Mouse (Mus musculus) MEL (cell line): ENCODE results near the gene Tradd. TPM values are rescaled to one million over a fixed set of nuclear protein-coding genes. Genes with fewer than 3 reads are reported as not detected.

Experiments
- DNase-seq: peaks from one replicate; pipeline ENCODE4 v3.0.0; 2011; ENCODE audit warnings: low read depth, low spot score
- H3K27ac ChIP-seq: 2 replicates; pipeline ENCODE4 v1.5.1; 2012; ENCODE audit warnings: low read depth, mild to moderate bottlenecking, control low read depth, low read length, moderate library complexity; ENCODE audit not compliant: control insufficient read depth
- H3K27me3 ChIP-seq, 2 experiments: fragments of 150-350 bp in 1 of 2; sonication (generic) in 1 of 2; 2 replicates each; pipeline ENCODE4 v1.6.1; 2012; ENCODE audit warnings: low read length in 2 of 2, mild to moderate bottlenecking in 2 of 2, improper control_type of control experiment in 1 of 2, moderate library complexity in 1 of 2; ENCODE audit not compliant: insufficient read depth in 2 of 2, control insufficient read depth in 1 of 2
- H3K36me3 ChIP-seq, 2 experiments: 2 replicates each; pipeline ENCODE4 v1.6.1; 2012 to 2014; ENCODE audit warnings: low read length in 2 of 2, improper control_type of control experiment in 1 of 2, inconsistent platforms in 1 of 2, mild to moderate bottlenecking in 1 of 2; ENCODE audit not compliant: insufficient read depth in 2 of 2, control insufficient read depth in 1 of 2
- H3K4me1 ChIP-seq, 2 experiments: fragments of 150-350 bp in 1 of 2; sonication (generic) in 1 of 2; 2 replicates each; pipeline ENCODE4 v1.6.1; 2012; ENCODE audit warnings: low read length in 2 of 2, improper control_type of control experiment in 1 of 2, mild to moderate bottlenecking in 1 of 2; ENCODE audit not compliant: insufficient read depth in 2 of 2, control insufficient read depth in 1 of 2
- H3K4me3 ChIP-seq, 2 experiments: fragments of 150-350 bp in 1 of 2; sonication (generic) in 1 of 2; 2 replicates each; pipeline ENCODE4 v1.5.1; 2012; ENCODE audit warnings: low read depth in 2 of 2, low read length in 2 of 2, mild to moderate bottlenecking in 2 of 2, moderate library complexity in 2 of 2, control low read depth in 1 of 2, improper control_type of control experiment in 1 of 2; ENCODE audit not compliant: control insufficient read depth in 1 of 2, insufficient read depth in 1 of 2
- H3K79me2 ChIP-seq: 2 replicates; pipeline ENCODE4 v1.6.1; 2012; ENCODE audit warnings: mild to moderate bottlenecking, low read length, moderate library complexity; ENCODE audit not compliant: control insufficient read depth, poor library complexity, insufficient read depth
- H3K9ac ChIP-seq: 2 replicates; pipeline ENCODE4 v1.6.1; 2012; ENCODE audit warnings: low read depth, mild to moderate bottlenecking, control low read depth, low read length, moderate library complexity; ENCODE audit not compliant: control insufficient read depth, poor library complexity, severe bottlenecking
- H3K9me3 ChIP-seq: fragments of 150-350 bp; sonication (generic); replicated peaks from 2 replicates; pipeline ENCODE4 v1.6.1; 2012; ENCODE audit warnings: mild to moderate bottlenecking, low read length, improper control_type of control experiment, moderate library complexity; ENCODE audit not compliant: insufficient read depth
- CHD2 ChIP-seq: IDR thresholded peaks from 2 replicates; pipeline ENCODE4 v1.6.1; 2011; ENCODE audit warnings: low read length, improper control_type of control experiment
- CTCF ChIP-seq, 3 experiments: IDR thresholded peaks in 2 of 3; conservative IDR thresholded peaks in 1 of 3; 2 replicates each; pipeline ENCODE4 v1.5.1; 2011 to 2012; ENCODE audit warnings: low read length in 3 of 3, low read depth in 2 of 3, mild to moderate bottlenecking in 2 of 3, improper control_type of control experiment in 1 of 3, inconsistent platforms in 1 of 3, mixed read lengths in 1 of 3, moderate library complexity in 1 of 3; ENCODE audit not compliant: control insufficient read depth in 1 of 3, insufficient read depth in 1 of 3, poor library complexity in 1 of 3, severe bottlenecking in 1 of 3
- ELF1 ChIP-seq: IDR thresholded peaks from 2 replicates; pipeline ENCODE4 v1.6.1; 2014; ENCODE audit warnings: low read depth, mild to moderate bottlenecking, inconsistent platforms, low read length, improper control_type of control experiment, moderate library complexity
- EP300 ChIP-seq, 2 experiments: IDR thresholded peaks; 2 replicates each; pipeline ENCODE4 v1.6.1; 2011; ENCODE audit warnings: improper control_type of control experiment in 2 of 2, low read length in 2 of 2, low read depth in 1 of 2, mild to moderate bottlenecking in 1 of 2
- GATA1 ChIP-seq: IDR thresholded peaks from 2 replicates; pipeline ENCODE4 v1.6.1; 2011; ENCODE audit warnings: low read depth, low read length, improper control_type of control experiment
- MAFK ChIP-seq: IDR thresholded peaks from 2 replicates; pipeline ENCODE4 v1.6.1; 2011; ENCODE audit warnings: low read depth, mild to moderate bottlenecking, low read length, improper control_type of control experiment, borderline replicate concordance
- MAX ChIP-seq: IDR thresholded peaks from 2 replicates; pipeline ENCODE4 v1.6.1; 2011; ENCODE audit warnings: low read length, improper control_type of control experiment
- MAZ ChIP-seq: IDR thresholded peaks from 2 replicates; pipeline ENCODE4 v1.6.1; 2012; ENCODE audit warnings: low read depth, mild to moderate bottlenecking, inconsistent platforms, low read length, improper control_type of control experiment
- MEF2A ChIP-seq: IDR thresholded peaks from 2 replicates; pipeline ENCODE4 v1.6.1; 2014; ENCODE audit warnings: low read depth, mild to moderate bottlenecking, inconsistent platforms, low read length, improper control_type of control experiment; ENCODE audit not compliant: poor library complexity, insufficient replicate concordance, severe bottlenecking; ENCODE audit errors: extremely low read depth
- MXI1 ChIP-seq: IDR thresholded peaks from 2 replicates; pipeline ENCODE4 v1.6.1; 2011; ENCODE audit warnings: mild to moderate bottlenecking, low read depth, low read length, improper control_type of control experiment
- MYC ChIP-seq: IDR thresholded peaks from 2 replicates; pipeline ENCODE4 v1.6.1; 2011; ENCODE audit warnings: low read depth, mild to moderate bottlenecking, low read length, improper control_type of control experiment, moderate library complexity
- NELFE ChIP-seq: IDR thresholded peaks from 2 replicates; pipeline ENCODE4 v1.6.1; 2011; ENCODE audit warnings: low read depth, low read length, improper control_type of control experiment
- POLR2A ChIP-seq, 2 experiments: IDR thresholded peaks; 2 replicates each; pipeline ENCODE4 v1.6.1; 2011 to 2012; ENCODE audit warnings: low read length in 2 of 2, mild to moderate bottlenecking in 2 of 2, control low read depth in 1 of 2, improper control_type of control experiment in 1 of 2, low read depth in 1 of 2, moderate library complexity in 1 of 2; ENCODE audit not compliant: control insufficient read depth in 1 of 2, insufficient read depth in 1 of 2, poor library complexity in 1 of 2
- POLR2AphosphoS5 ChIP-seq: IDR thresholded peaks from 2 replicates; pipeline ENCODE4 v1.6.1; 2012; ENCODE audit warnings: low read depth, borderline replicate concordance, mild to moderate bottlenecking, inconsistent platforms, low read length, moderate library complexity, mixed read lengths
- RAD21 ChIP-seq: IDR thresholded peaks from 2 replicates; pipeline ENCODE4 v1.6.1; 2011; ENCODE audit warnings: mild to moderate bottlenecking, low read depth, low read length, improper control_type of control experiment
- SIN3A ChIP-seq: IDR thresholded peaks from 2 replicates; pipeline ENCODE4 v1.6.1; 2012; ENCODE audit warnings: low read length, improper control_type of control experiment, inconsistent platforms
- SMC3 ChIP-seq: IDR thresholded peaks from 2 replicates; pipeline ENCODE4 v1.6.1; 2011; ENCODE audit warnings: low read depth, low read length, improper control_type of control experiment
- TBP ChIP-seq: IDR thresholded peaks from 2 replicates; pipeline ENCODE4 v1.8.0; 2011; ENCODE audit warnings: low read depth, low read length, improper control_type of control experiment
- TCF12 ChIP-seq: IDR thresholded peaks from 2 replicates; pipeline ENCODE4 v1.6.1; 2014; ENCODE audit warnings: low read depth, mild to moderate bottlenecking, inconsistent platforms, low read length, improper control_type of control experiment, moderate library complexity
- UBTF ChIP-seq: IDR thresholded peaks from 2 replicates; pipeline ENCODE4 v1.6.1; 2012; ENCODE audit warnings: low read depth, mild to moderate bottlenecking, inconsistent platforms, low read length, improper control_type of control experiment, moderate library complexity, borderline replicate concordance; ENCODE audit not compliant: insufficient read depth
- USF2 ChIP-seq, 2 experiments: IDR thresholded peaks; 2 replicates each; pipeline ENCODE4 v1.6.1; 2011 to 2012; ENCODE audit warnings: improper control_type of control experiment in 2 of 2, low read length in 2 of 2, borderline replicate concordance in 1 of 2, inconsistent platforms in 1 of 2, low read depth in 1 of 2, mild to moderate bottlenecking in 1 of 2; ENCODE audit not compliant: insufficient read depth in 1 of 2
- ZC3H11A ChIP-seq: IDR thresholded peaks from 2 replicates; pipeline ENCODE4 v1.6.1; 2012; ENCODE audit warnings: low read depth, mild to moderate bottlenecking, inconsistent platforms, low read length, improper control_type of control experiment
- ZKSCAN1 ChIP-seq: IDR thresholded peaks from 2 replicates; pipeline ENCODE4 v1.6.1; 2012; ENCODE audit warnings: low read depth, mild to moderate bottlenecking, inconsistent platforms, low read length, improper control_type of control experiment, moderate library complexity
- polyA plus RNA-seq, 2 experiments: library from polyadenylated mRNA; stranded (reverse) in 1 of 2; unstranded in 1 of 2; fragments of >175 nt in 1 of 2; fragments of >200 nt in 1 of 2; gene quantifications; 2 replicates each; pipeline versions ENCODE4 v1.2.1 to v1.2.4; 2012; ENCODE audit warnings: low replicate concordance in 2 of 2, low read depth in 1 of 2; ENCODE audit not compliant: insufficient read length in 2 of 2, insufficient read depth in 1 of 2, missing spikeins in 1 of 2
- total RNA-seq: library from RNA; depleted of rRNA; stranded (reverse); fragments of 300-350 nt; gene quantifications from 2 replicates; pipeline ENCODE4 v1.2.3, GENCODE M21; 2012

The Tradd gene
- total and polyA plus RNA-seq, 3 experiments = 31.0 to 33.5 TPM; not detected in 1

GRCm38 (mm10) chr8:105225917-105226316, 38.5 kb downstream of the Tradd start:
- DNase-seq = peak; percentile 53
- Histone ChIP-seq H3K27me3 (no peaks in the 10 kb centered on the region), H3K79me2 (peaks cover 21% of the 10 kb centered on the region), H3K4me3 (peak overlapping the region; percentile 68 to 81), H3K27ac (no peak overlapping the region), H3K9me3 (no peaks in the 10 kb centered on the region), H3K36me3 (peaks cover 0 to 9% of the 10 kb centered on the region in 2 experiments; a peak in 2 of 4 replicates), H3K4me1 (peaks cover 5 to 6% of the 10 kb centered on the region in 2 experiments; a peak in 3 of 4 replicates), H3K9ac (peak overlapping the region; percentile 86)
- TF ChIP-seq GATA1 (no peak), MXI1 (peak; percentile 25; the same call in 1 of the 2 replicates), SIN3A (peak; percentile 51; the same call in 1 of the 2 replicates)

- Histone ChIP-seq H3K36me3 (peaks cover 0 to 9% of the 10 kb centered on the region in 2 experiments; a peak in 2 of 4 replicates), H3K27ac (peak overlapping the region; percentile 20), H3K9ac (peak overlapping the region; percentile 86), H3K4me3 (peak overlapping the region; percentile 68 to 81), H3K4me1 (peaks cover 5 to 6% of the 10 kb centered on the region in 2 experiments; a peak in 3 of 4 replicates), H3K79me2 (peaks cover 21% of the 10 kb centered on the region), H3K9me3 (no peaks in the 10 kb centered on the region), H3K27me3 (no peaks in the 10 kb centered on the region)
- DNase-seq = no peak
- no peak for TF ChIP-seq EP300 (IDR thresholded peaks at IDR 0.05; ENCODE audit: low read depth in 1 of 2, low read length in 2 of 2)
- no peak for TF ChIP-seq MYC
- no peak for TF ChIP-seq NELFE
- TF ChIP-seq SIN3A = peak; percentile 8; the same call in 1 of the 2 replicates
- TF ChIP-seq MAZ = peak; percentile 26; the same call in 1 of the 2 replicates
- no peak for TF ChIP-seq MAFK
- no peak for TF ChIP-seq POLR2AphosphoS5
- no peak for TF ChIP-seq ELF1
Observed at GRCm38 (mm10) chr8:105225272-105225593, 39.2 kb downstream of the Tradd start.

- Histone ChIP-seq H3K27ac (peak within 1 kb of the TSS; percentile 69), H3K4me3 (peak within 1 kb of the TSS; percentile 68 to 81), H3K79me2 (peaks cover 21% of the 10 kb centered on the region), H3K4me1 (peaks cover 5 to 6% of the 10 kb centered on the region in 2 experiments; a peak in 3 of 4 replicates), H3K36me3 (peaks cover 0 to 9% of the 10 kb centered on the region in 2 experiments; a peak in 2 of 4 replicates), H3K9me3 (no peaks in the 10 kb centered on the region), H3K9ac (peak within 1 kb of the TSS; percentile 86), H3K27me3 (no peaks in the 10 kb centered on the region)
- peak; percentile 96 for DNase-seq
- TF ChIP-seq POLR2AphosphoS5 (no peak), SIN3A (peak; percentile 86), ZC3H11A (no peak), SMC3 (no peak), MEF2A (no peak), MAX (peak; percentile 70; the same call in 1 of the 2 replicates), UBTF (no peak), MAFK (no peak), GATA1 (no peak), CTCF (IDR thresholded peaks at IDR 0.05 in 2 of 3, conservative IDR thresholded peaks at IDR 0.05 in 1 of 3; ENCODE audit: control insufficient read depth in 1 of 3, insufficient read depth in 1 of 3, low read depth in 2 of 3, low read length in 3 of 3, poor library complexity in 1 of 3, severe bottlenecking in 1 of 3) (no peak), MAZ (peak; percentile 79; the same call in 1 of the 2 replicates), RAD21 (no peak), POLR2A (IDR thresholded peaks at IDR 0.05; ENCODE audit: control insufficient read depth in 1 of 2, insufficient read depth in 1 of 2, low read depth in 1 of 2, low read length in 2 of 2, poor library complexity in 1 of 2) (peak; percentile 96 to 100), CHD2 (no peak), TBP (peak; percentile 92), ZKSCAN1 (no peak), TCF12 (peak; percentile 88; the same call in 1 of the 2 replicates), USF2 (IDR thresholded peaks at IDR 0.05; ENCODE audit: borderline replicate concordance in 1 of 2, insufficient read depth in 1 of 2, low read depth in 1 of 2, low read length in 2 of 2) (no peak)
Observed at GRCm38 (mm10) chr8:105224413-105225271, 39.8 kb downstream of the Tradd start, which contains the start of gene D230025D16Rik. D230025D16Rik (plus strand) TSS chr8:105225145.
